ENCODE assay signal across 19 mouse cellular contexts in genomic region chr1:141104034-141104433, GRCm38 (mm10).
A peak's percentile ranks its signal among the peaks of the same experiment; 100 is the strongest.
DNase-seq lines count a peak whose midpoint lies in the region; ATAC-seq and TF ChIP-seq lines count a peak whose summit lies in the region.
"Had no signal": no experiment of that assay in that cellular context is flagged by ENCODE, and none has a peak within 500 bp of the region (broad histone marks: within the 10 kb centered on the region; RNA-seq: fewer than 3 reads in every experiment).

No protein-coding gene starts in this region.

- H3K79me2 ChIP-seq in MEL (ENCODE audit: control insufficient read depth, insufficient read depth, low read length, poor library complexity) (no peaks in the 10 kb centered on the region), myocyte (ENCODE audit: control insufficient read depth, insufficient read depth) (no peaks in the 10 kb centered on the region)

- intact Hi-C loops in left cerebral cortex, adult 2 months (cut with DNase I) = no loop called here

- ATAC-seq in frontal cortex, adult (ENCODE audit: low TSS enrichment) = peak; percentile 52
- peak; percentile 37 for ATAC-seq in hindbrain, embryonic 16.5 days
- ATAC-seq in hindbrain, embryonic 14.5 days (ENCODE audit: low FRiP score) = no peak
- ATAC-seq: forebrain, embryonic 13.5 days had no signal

- H3K9me3 ChIP-seq in hindbrain, embryonic 16.5 days (ENCODE audit: control insufficient read depth, low read length) = no peaks in the 10 kb centered on the region
- H3K9me3 ChIP-seq in hindbrain, embryonic 14.5 days (ENCODE audit: control insufficient read depth, low read length) = no peaks in the 10 kb centered on the region
- no peaks in the 10 kb centered on the region for H3K9me3 ChIP-seq in MEL (replicated peaks; ENCODE audit: insufficient read depth, low read length)
- H3K9me3 ChIP-seq: forebrain, embryonic 13.5 days; heart, embryonic 15.5 days; limb, embryonic 13.5 days; liver, embryonic 13.5 days; lung, embryonic 15.5 days; midbrain, embryonic 12.5 days had no signal

- TF ChIP-seq CTCF in MEL (IDR thresholded peaks at IDR 0.05 in 2 of 3, conservative IDR thresholded peaks at IDR 0.05 in 1 of 3; ENCODE audit: control insufficient read depth in 1 of 3, insufficient read depth in 1 of 3, low read depth in 2 of 3, low read length in 3 of 3, poor library complexity in 1 of 3, severe bottlenecking in 1 of 3) = no peak
- TF ChIP-seq CTCF in left cerebral cortex, adult 2 months (IDR thresholded peaks at IDR 0.05) = no peak

- no peak overlapping the region for H3K4me3 ChIP-seq in hindbrain, embryonic 16.5 days (ENCODE audit: low read length)
- no peak overlapping the region for H3K4me3 ChIP-seq in hindbrain, embryonic 14.5 days (replicated peaks; ENCODE audit: low read length)
- H3K4me3 ChIP-seq in MEL (ENCODE audit: control insufficient read depth in 1 of 2, insufficient read depth in 1 of 2, low read depth in 2 of 2, low read length in 2 of 2) (no peak overlapping the region), myocyte (no peak overlapping the region)
- no peak overlapping the region for H3K4me3 ChIP-seq in left cerebral cortex, adult 2 months
- H3K4me3 ChIP-seq: forebrain, embryonic 13.5 days; heart, embryonic 15.5 days; limb, embryonic 13.5 days; liver, embryonic 13.5 days; lung, embryonic 15.5 days; midbrain, embryonic 12.5 days had no signal

- H3K36me3 ChIP-seq in hindbrain, embryonic 16.5 days (ENCODE audit: control insufficient read depth, insufficient read depth, low read length) = no peaks in the 10 kb centered on the region
- no peaks in the 10 kb centered on the region for H3K36me3 ChIP-seq in hindbrain, embryonic 14.5 days (replicated peaks; ENCODE audit: control insufficient read depth, insufficient read depth)
- peaks cover 0 to 17% of the 10 kb centered on the region in 2 experiments; a peak in 2 of 4 replicates for H3K36me3 ChIP-seq in MEL (ENCODE audit: control insufficient read depth in 1 of 2, insufficient read depth in 2 of 2, low read length in 2 of 2)
- no peaks in the 10 kb centered on the region for H3K36me3 ChIP-seq in myocyte (ENCODE audit: control insufficient read depth, insufficient read depth)
- H3K36me3 ChIP-seq: heart, embryonic 15.5 days; limb, embryonic 13.5 days; liver, embryonic 13.5 days; lung, embryonic 15.5 days; midbrain, embryonic 12.5 days had no signal

- no peaks in the 10 kb centered on the region for H3K27me3 ChIP-seq in hindbrain, embryonic 16.5 days (replicated peaks; ENCODE audit: control insufficient read depth, insufficient read depth, low read length)
- no peaks in the 10 kb centered on the region for H3K27me3 ChIP-seq in hindbrain, embryonic 14.5 days (ENCODE audit: control insufficient read depth, insufficient read depth, low read length)
- H3K27me3 ChIP-seq in MEL (ENCODE audit: control insufficient read depth in 1 of 2, insufficient read depth in 2 of 2, low read length in 2 of 2) = no peaks in the 10 kb centered on the region
- H3K27me3 ChIP-seq in myocyte (ENCODE audit: control insufficient read depth, insufficient read depth, insufficient read length) = no peaks in the 10 kb centered on the region
- H3K27me3 ChIP-seq: forebrain, embryonic 13.5 days; heart, embryonic 15.5 days; limb, embryonic 13.5 days; liver, embryonic 13.5 days; lung, embryonic 15.5 days; midbrain, embryonic 12.5 days had no signal

- TF ChIP-seq RAD21 in MEL (IDR thresholded peaks at IDR 0.05; ENCODE audit: low read depth, low read length) = no peak

- peak; percentile 92 to 96 for TF ChIP-seq EP300 in MEL (IDR thresholded peaks at IDR 0.05; ENCODE audit: low read depth in 1 of 2, low read length in 2 of 2)

- no peak overlapping the region for H3K9ac ChIP-seq in hindbrain, embryonic 16.5 days (ENCODE audit: low read depth, low read length)
- no peak overlapping the region for H3K9ac ChIP-seq in hindbrain, embryonic 14.5 days
- no peak overlapping the region for H3K9ac ChIP-seq in MEL (ENCODE audit: control insufficient read depth, low read depth, low read length, poor library complexity, severe bottlenecking)
- H3K9ac ChIP-seq: forebrain, embryonic 13.5 days; heart, embryonic 15.5 days; limb, embryonic 13.5 days; liver, embryonic 13.5 days; lung, embryonic 15.5 days; midbrain, embryonic 12.5 days had no signal

- WGBS in hindbrain, embryonic 16.5 days = 52% methylated on average over 1 of the region's 1 CpGs
- WGBS in hindbrain, embryonic 14.5 days = 77% methylated on average over 1 of the region's 1 CpGs

- H3K27ac ChIP-seq in hindbrain, embryonic 16.5 days (ENCODE audit: low read depth, low read length) = no peak overlapping the region
- H3K27ac ChIP-seq in hindbrain, embryonic 14.5 days = no peak overlapping the region
- peak overlapping the region; percentile 20; the same call in 1 of the 2 replicates for H3K27ac ChIP-seq in MEL (ENCODE audit: control insufficient read depth, low read depth, low read length)
- no peak overlapping the region for H3K27ac ChIP-seq in left cerebral cortex, adult 2 months
- H3K27ac ChIP-seq: forebrain, embryonic 13.5 days; heart, embryonic 15.5 days; limb, embryonic 13.5 days; liver, embryonic 13.5 days; lung, embryonic 15.5 days; midbrain, embryonic 12.5 days had no signal

- no peak overlapping the region for H3K4me2 ChIP-seq in hindbrain, embryonic 16.5 days (ENCODE audit: low read length)
- H3K4me2 ChIP-seq in hindbrain, embryonic 14.5 days (replicated peaks) = no peak overlapping the region
- peak overlapping the region; percentile 24 for H3K4me2 ChIP-seq in myocyte (ENCODE audit: low read depth)
- H3K4me2 ChIP-seq: forebrain, embryonic 13.5 days; heart, embryonic 15.5 days; limb, embryonic 13.5 days; liver, embryonic 13.5 days; lung, embryonic 15.5 days; midbrain, embryonic 12.5 days had no signal

- no peak for DNase-seq in frontal cortex, postnatal 14 days (ENCODE audit: low spot score in 2 of 2)
- no peak for DNase-seq in hindbrain, embryonic 14.5 days (ENCODE audit: low spot score)
- DNase-seq in MEL (ENCODE audit: low read depth, low spot score) = peak; percentile 78
- DNase-seq in left cerebral cortex, adult 2 months (ENCODE audit: extremely low spot score in 1 of 2, low spot score in 2 of 2) = no peak
- DNase-seq: adrenal gland, adult 8-10 months; cerebellum, adult 11-12 months; gastrocnemius, postnatal 36 days; kidney, adult 11 months; liver, embryonic 13.5 days; thymus, adult 18-20 months; thymus, postnatal 4 days had no signal

- no peaks in the 10 kb centered on the region for H3K4me1 ChIP-seq in hindbrain, embryonic 16.5 days (ENCODE audit: control insufficient read depth, insufficient read depth, low read depth, low read length)
- no peaks in the 10 kb centered on the region for H3K4me1 ChIP-seq in hindbrain, embryonic 14.5 days (replicated peaks; ENCODE audit: control insufficient read depth, insufficient read depth, low read length)
- peaks cover 6 to 18% of the 10 kb centered on the region in 2 experiments; a peak in 3 of 4 replicates for H3K4me1 ChIP-seq in MEL (ENCODE audit: control insufficient read depth in 1 of 2, insufficient read depth in 2 of 2, low read length in 2 of 2)
- H3K4me1 ChIP-seq: forebrain, embryonic 13.5 days; heart, embryonic 15.5 days; limb, embryonic 13.5 days; liver, embryonic 13.5 days; lung, embryonic 15.5 days; midbrain, embryonic 12.5 days had no signal

- TF ChIP-seq POLR2A in MEL (IDR thresholded peaks at IDR 0.05; ENCODE audit: control insufficient read depth in 1 of 2, insufficient read depth in 1 of 2, low read depth in 1 of 2, low read length in 2 of 2, poor library complexity in 1 of 2) = no peak
- TF ChIP-seq POLR2A in myocyte (IDR thresholded peaks at IDR 0.05; ENCODE audit: insufficient read length, low read depth) = no peak

- H3ac ChIP-seq in myocyte (ENCODE audit: control insufficient read depth, insufficient read length) = no peak overlapping the region

TF ChIP-seq in MEL, 35 proteins besides CTCF, POLR2A, EP300 and RAD21 (continues in another document):
- TF ChIP-seq JUND (IDR thresholded peaks at IDR 0.05; ENCODE audit: low read depth, low read length) (no peak), TCF12 (IDR thresholded peaks at IDR 0.05; ENCODE audit: low read depth, low read length) (peak; percentile 98), ZKSCAN1 (IDR thresholded peaks at IDR 0.05; ENCODE audit: low read depth, low read length) (no peak), USF1 (IDR thresholded peaks at IDR 0.05; ENCODE audit: low read depth, low read length) (no peak), ETS1 (IDR thresholded peaks at IDR 0.05; ENCODE audit: low read depth, low read length) (peak; percentile 85), SIN3A (IDR thresholded peaks at IDR 0.05; ENCODE audit: low read length) (peak; percentile 58; the same call in 1 of the 2 replicates), NRF1 (IDR thresholded peaks at IDR 0.05; ENCODE audit: insufficient read depth, low read depth, low read length, poor library complexity, severe bottlenecking) (no peak), MAX (IDR thresholded peaks at IDR 0.05; ENCODE audit: low read length) (no peak), USF2 (IDR thresholded peaks at IDR 0.05; ENCODE audit: borderline replicate concordance in 1 of 2, insufficient read depth in 1 of 2, low read depth in 1 of 2, low read length in 2 of 2) (no peak), SMC3 (IDR thresholded peaks at IDR 0.05; ENCODE audit: low read depth, low read length) (no peak), MYC (IDR thresholded peaks at IDR 0.05; ENCODE audit: low read depth, low read length) (no peak), KAT2A (conservative IDR thresholded peaks at IDR 0.05; ENCODE audit: low read depth, low read length) (peak; percentile 40; the same call in 1 of the 2 replicates)

TF ChIP-seq in myocyte, 11 proteins besides CTCF, POLR2A, EP300 and RAD21:
- TF ChIP-seq MAX (IDR thresholded peaks at IDR 0.05; ENCODE audit: low read depth) (no peak), CEBPB (IDR thresholded peaks at IDR 0.05; ENCODE audit: insufficient read depth, poor library complexity, severe bottlenecking) (no peak), TCF3 (IDR thresholded peaks at IDR 0.05; ENCODE audit: insufficient read length, low read depth) (no peak), MYOG (IDR thresholded peaks at IDR 0.05; ENCODE audit: control insufficient read depth in 1 of 3, insufficient read depth in 1 of 3, insufficient read length in 2 of 3, low read depth in 2 of 3) (no peak), TCF12 (IDR thresholded peaks at IDR 0.05; ENCODE audit: insufficient read depth, poor library complexity, severe bottlenecking) (no peak), REST (IDR thresholded peaks at IDR 0.05; ENCODE audit: insufficient read depth, insufficient read length) (no peak), USF1 (IDR thresholded peaks at IDR 0.05; ENCODE audit: low read depth) (no peak), POLR2AphosphoS2 (IDR thresholded peaks at IDR 0.05; ENCODE audit: insufficient read length, low read depth) (no peak), SRF (IDR thresholded peaks at IDR 0.05; ENCODE audit: control insufficient read depth, insufficient read length, low read depth) (no peak), E2F4 (IDR thresholded peaks at IDR 0.05; ENCODE audit: insufficient read depth) (no peak), MYOD1 (IDR thresholded peaks at IDR 0.05; ENCODE audit: control insufficient read depth in 1 of 3, insufficient read length in 2 of 3, low read depth in 2 of 3) (no peak)
TF ChIP-seq in myocyte: peak in this region for 0.
